Mouse (Mus musculus) gastrocnemius, adult 18-20 months (tissue): ENCODE data around the gene C1ra. TPM values are rescaled to one million over a fixed set of nuclear protein-coding genes. Genes with fewer than 3 reads are reported as not detected.
"Not testable (repeated sequence)": the region's sequence is repeated elsewhere in the genome, so short reads cannot be mapped to it uniquely, and the experiment has no call there.

Experiments
- DNase-seq: peaks from one replicate; pipeline ENCODE4 v3.0.0; 2021; ENCODE audit warnings: low spot score
- total RNA-seq, 2 experiments: library from RNA; stranded (reverse); gene quantifications; 2 replicates each; pipeline ENCODE4 v1.2.3; 2021

The C1ra gene
- total RNA-seq, 2 experiments from 2014 or later: 8.4 to 10.8 TPM

DNA sequence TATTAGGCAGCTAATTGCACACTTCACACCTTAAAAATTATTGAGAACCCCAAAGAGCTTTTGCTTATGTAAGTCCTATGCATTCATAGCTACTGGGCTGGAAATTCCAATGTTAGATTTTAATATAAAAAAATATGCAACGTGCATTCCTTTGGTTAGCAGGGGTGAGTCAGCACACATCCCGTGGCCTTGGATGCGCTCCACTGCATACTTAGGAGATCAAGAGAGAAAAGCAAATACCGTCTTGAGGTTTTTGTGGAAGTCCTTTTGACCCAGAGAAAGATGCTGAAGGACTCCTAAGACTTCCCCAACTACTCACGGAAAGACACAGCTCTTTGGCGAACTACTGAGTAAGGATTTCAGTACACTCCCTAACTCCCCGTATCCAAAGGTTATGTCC lies 27.4 kb upstream of the C1ra start:
- DNase-seq: no peak

- DNase-seq: no peak
These were observed 26.6 kb upstream of the C1ra start for GRCm38 (mm10) chr6:124485414-124486144.

GRCm38 (mm10) chr6:124487509-124487908 lies 24.7 kb upstream of the C1ra start:
- no peak for DNase-seq

DNA sequence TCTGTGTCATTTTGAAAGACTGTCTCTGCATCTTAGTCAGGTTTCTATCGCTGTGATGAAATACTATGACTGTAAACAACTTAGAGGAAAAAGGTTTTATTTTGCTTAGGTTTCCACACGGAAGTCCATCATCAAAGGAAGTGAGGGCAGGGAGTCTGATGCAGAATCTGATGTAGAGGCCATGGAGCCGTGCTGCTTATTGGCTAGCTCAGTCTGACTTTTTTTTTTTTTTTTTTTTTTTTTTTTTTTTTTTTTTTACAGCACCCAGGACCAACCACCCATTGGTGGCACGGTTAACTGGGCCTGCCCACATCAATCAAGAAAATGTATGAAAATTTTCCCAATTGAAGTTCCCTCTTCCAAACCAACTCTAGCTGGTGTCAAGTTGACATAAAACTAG lies 23.3 kb upstream of the C1ra start:
- DNase-seq: no peak

DNA sequence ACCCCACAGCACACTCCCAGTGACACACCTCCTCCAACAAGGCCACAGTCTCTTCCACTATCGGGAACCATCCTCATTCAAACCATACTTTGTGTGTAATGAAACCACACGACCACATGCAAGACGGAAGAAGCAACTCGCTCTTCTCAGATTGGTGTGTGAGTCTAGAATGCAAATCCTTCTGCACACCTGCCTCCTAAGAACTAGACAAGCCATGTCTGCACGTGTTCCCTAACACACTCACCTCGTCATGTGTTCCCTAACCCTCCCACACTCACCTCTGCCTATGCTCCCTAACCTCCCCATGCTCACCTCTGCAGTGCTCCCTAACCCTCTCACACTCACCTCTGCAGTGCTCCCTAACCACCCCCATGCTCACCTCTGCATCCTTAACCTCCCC lies 20.8 kb upstream of the C1ra start:
- DNase-seq: no peak

DNA sequence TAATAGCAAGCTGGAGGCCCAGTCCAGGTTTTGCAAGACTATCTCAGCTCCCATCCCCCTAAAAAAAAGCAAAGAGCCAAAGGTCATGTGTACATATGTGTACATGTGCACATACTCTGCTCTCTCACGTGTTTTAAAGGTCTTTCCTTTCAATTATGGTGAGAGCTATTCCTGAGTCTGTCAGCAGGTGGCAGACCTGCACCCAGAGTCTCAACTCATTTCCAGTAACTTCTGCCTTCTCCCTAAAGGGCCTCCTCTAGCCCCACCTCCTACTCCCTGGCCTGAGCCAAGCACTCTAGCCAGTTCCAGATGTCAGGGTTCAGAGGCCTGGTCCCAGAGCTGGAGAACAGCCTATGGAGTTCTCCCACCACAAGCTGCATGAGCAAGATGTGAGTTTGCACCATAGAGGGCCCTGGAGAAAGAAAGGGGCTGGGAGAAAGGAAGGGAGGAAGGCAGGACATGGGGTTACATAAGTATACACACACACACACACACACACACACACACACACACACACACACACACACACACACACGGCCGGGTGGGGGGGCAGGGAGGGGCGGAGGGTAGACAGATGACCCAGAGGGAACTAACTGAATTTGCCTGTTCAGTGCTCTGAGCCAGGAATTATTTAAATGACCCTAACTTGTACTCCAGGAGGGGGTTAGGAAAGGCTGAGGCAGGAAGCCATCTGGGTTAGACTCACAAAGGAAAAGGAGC lies 19.2 kb upstream of the C1ra start, which contains the start of gene C1rl:
Gene C1rl, plus strand, starts transcription at position 272 of the 720 bp plus-strand sequence.
- DNase-seq: peak; percentile 88

GRCm38 (mm10) chr6:124493886-124494285 lies 18.3 kb upstream of the C1ra start:
- DNase-seq: no peak

DNA sequence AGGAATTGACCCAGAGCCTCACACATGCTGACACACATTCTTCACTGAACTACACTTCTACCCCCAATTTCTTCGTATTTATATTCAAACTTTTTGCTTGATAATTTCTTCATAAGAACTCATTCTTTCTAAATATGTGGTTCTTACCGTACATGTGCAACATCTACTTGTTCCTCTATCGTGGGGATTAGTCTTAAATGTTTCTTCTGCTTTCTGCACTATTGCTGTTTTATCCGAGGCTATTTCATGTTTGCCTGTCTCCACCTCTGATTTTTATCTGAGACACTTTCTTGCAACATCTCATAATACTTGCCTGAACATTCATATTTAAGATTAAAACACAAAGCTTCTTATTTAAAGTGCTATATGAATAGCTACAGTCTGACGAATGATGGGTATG lies 16.2 kb upstream of the C1ra start:
- no peak for DNase-seq

GRCm38 (mm10) chr6:124499914-124500566 lies 12.2 kb upstream of the C1ra start:
- DNase-seq: no peak

GRCm38 (mm10) chr6:124501473-124501872 lies 10.7 kb upstream of the C1ra start:
- peak; percentile 47 for DNase-seq

GRCm38 (mm10) chr6:124502021-124502420 lies 10.2 kb upstream of the C1ra start:
- no peak for DNase-seq

- DNase-seq: no peak
These were observed 7.2 kb upstream of the C1ra start for GRCm38 (mm10) chr6:124505028-124505427.

DNA sequence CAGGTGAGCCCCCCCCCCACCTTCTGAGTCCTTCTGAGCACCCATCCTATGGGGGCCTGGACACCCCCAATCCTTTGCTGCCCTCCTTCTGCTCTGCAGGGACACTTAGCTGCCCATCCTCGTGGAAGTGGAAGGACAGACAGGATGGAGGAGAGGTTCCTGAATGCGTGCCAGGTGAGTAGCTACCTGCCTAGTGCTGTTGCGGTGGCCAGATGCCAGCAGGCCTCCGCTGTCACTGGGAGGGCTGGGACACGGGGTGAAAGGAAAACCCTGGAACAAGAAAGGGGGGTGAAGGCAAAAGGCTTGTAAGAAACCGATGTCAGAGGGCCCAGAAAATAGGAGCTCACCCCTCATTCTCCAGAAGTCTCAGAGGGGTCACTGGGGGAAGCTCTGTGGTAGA lies 5.2 kb upstream of the C1ra start:
- DNase-seq: no peak

DNA sequence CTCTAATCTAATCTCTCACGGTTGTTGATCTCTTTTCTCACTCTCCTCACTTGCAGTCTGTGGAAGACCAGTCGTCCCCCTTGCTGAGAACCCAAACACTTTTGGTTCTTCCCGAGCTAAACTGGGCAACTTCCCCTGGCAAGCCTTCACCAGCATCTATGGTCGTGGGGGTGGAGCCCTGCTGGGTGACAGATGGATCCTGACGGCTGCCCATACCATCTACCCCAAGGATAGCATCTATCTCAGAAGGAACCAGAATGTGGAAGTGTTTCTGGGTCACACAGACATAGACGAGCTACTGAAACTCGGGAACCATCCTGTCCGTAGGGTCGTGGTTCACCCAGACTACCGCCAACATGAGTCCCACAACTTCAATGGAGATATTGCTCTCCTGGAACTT lies 3.9 kb upstream of the C1ra start:
- DNase-seq: no peak

- DNase-seq: not testable (repeated sequence)
These were observed 3.0 kb upstream of the C1ra start for GRCm38 (mm10) chr6:124509192-124509591.

- DNase-seq: no peak
These were observed 269 bp upstream of the C1ra start for GRCm38 (mm10) chr6:124511936-124512335.

DNA sequence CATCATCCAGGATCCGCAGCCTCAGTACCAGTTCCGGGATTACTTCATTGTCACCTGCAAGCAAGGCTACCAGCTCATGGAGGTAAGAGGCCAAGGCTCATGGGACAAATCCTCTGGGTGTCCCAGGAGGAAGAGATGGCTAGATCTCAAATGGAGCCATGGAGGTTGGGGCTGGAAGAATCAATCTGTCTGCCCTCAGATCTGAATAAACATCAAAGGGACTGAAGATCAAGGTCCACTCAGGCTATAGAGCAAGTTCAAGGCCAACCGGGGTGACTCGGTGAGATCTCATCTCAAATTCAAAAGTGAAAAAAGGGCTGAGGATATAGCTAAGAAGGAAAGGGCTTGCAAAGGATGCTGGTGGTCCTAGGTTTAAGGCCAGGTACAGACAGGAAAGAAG lies 5.5 kb downstream of the C1ra start:
- DNase-seq: not testable (repeated sequence)

- DNase-seq: not testable (repeated sequence)
These were observed 9.9 kb downstream of the C1ra start for GRCm38 (mm10) chr6:124522082-124522481.

- DNase-seq: no peak
These were observed 15.7 kb downstream of the C1ra start for GRCm38 (mm10) chr6:124527881-124528280.

GRCm38 (mm10) chr6:124531077-124531476 lies 18.9 kb downstream of the C1ra start:
- no peak for DNase-seq

- not testable (repeated sequence) for DNase-seq
These were observed 24.1 kb downstream of the C1ra start for GRCm38 (mm10) chr6:124536125-124536829.

DNA sequence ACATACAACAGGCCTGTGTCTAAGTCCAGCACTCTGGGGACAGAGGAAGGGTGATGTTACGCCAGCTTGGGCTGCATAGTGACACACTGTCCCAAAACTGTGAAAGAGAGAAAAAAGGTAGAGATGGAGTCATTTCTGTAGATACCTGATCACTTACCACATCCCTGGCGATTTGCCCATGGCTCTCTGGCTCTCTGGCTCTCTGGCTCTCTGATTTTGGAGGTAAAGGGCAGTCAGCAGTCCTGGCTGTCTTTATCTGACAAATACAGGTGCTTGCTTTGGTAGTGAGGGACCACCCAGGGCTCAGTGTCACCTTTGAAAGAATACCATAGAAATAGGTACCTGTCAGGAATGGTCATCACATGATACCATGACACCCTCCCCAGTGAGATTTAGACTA lies 29.0 kb downstream of the C1ra start:
- not testable (repeated sequence) for DNase-seq
